Mouse (Mus musculus) heart, embryonic 14.5 days (tissue): ENCODE data around the gene Tnfsf13b. TPM values are rescaled to one million over a fixed set of nuclear protein-coding genes. Genes with fewer than 3 reads are reported as not detected.

Experiments
- polyA plus RNA-seq: library from polyadenylated mRNA; unstranded; fragments of >200 nt; fragmentation: Nextera tagmentation; extraction: Ambion mirVana; gene quantifications from 2 replicates; pipeline ENCODE4 v1.2.1, GENCODE M21; 2014

Tnfsf13b gene
- polyA plus RNA-seq, 1 experiment from 2014 or later, result 1.0 TPM

Other genes starting within 250 kb of the Tnfsf13b start
- 0.09 and 0.16 TPM in 2 replicates for gene Fam155a, start 235.3 kb upstream of the Tnfsf13b start, polyA plus RNA-seq
- gene Gm10217, start 142.2 kb upstream of the Tnfsf13b start, polyA plus RNA-seq, result not detected in 2 replicates
- 4.2 and 5.3 TPM in 2 replicates for gene Lig4, start 28.8 kb upstream of the Tnfsf13b start, polyA plus RNA-seq
- 17.6 and 17.8 TPM in 2 replicates for gene Abhd13, start 28.8 kb upstream of the Tnfsf13b start, polyA plus RNA-seq
- gene Myo16, start 147.4 kb downstream of the Tnfsf13b start, polyA plus RNA-seq, result 0.34 and 0.53 TPM in 2 replicates